8 mouse cellular contexts compared by ENCODE assay signal in the genomic region with DNA sequence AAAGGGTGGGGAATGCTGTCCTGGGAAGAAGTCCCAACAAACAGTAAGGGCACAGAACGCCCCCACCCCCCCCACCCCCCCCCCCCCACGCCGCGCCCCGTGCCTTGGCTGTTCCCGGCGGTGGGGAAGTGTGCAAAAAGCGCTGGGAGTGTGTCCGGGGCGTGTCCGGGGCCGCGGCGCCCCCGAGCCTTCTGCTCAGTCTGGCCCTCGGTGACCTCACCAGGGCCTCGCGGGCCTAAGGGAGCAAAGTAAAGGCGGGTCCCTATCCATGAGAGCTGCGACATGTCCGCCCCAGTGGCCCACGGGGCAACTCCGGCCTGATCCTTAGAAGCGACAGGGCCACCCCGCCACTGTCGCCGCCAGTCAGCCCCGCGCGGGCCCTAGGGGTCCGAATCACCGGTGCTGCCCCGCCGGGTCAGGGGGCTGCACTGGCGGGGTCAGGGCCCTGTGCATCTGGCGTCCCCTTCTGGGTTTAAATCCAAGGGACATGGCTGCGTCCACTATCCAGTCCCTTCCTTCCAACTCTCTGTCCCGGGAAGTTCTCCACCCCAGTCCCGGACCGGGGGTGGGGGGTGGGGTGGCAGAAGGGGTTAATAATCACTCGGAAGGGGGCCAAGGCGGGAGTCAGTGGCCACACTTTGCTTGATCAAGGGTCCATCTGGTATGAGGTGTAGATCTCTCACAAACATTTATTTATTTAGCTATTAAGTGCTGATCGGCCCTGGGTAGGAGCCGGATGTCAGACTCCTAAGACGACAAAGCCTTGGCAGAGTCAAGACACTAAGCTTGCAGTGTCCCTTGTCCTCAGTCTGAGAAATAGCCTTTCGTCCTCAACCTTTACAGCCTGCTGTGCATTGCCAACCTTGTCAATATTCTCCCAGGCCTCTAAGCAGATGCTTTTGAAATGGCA. TPM values are rescaled to one million over a fixed set of nuclear protein-coding genes. Genes with fewer than 3 reads are reported as not detected.
DNase-seq lines count a peak whose midpoint lies in the region; ATAC-seq and TF ChIP-seq lines count a peak whose summit lies in the region.

A gene (minus strand): TSS at position 14 of the 910 bp plus-strand sequence.

- peaks cover 13% of the 10 kb centered on the region; the same call in 1 of the 2 replicates for H3K4me1 ChIP-seq in forebrain, postnatal 0 days (ENCODE audit: insufficient read depth)
- H3K4me1 ChIP-seq in hindbrain, embryonic 10.5 days (replicated peaks): peaks cover 53% of the 10 kb centered on the region

- peak; percentile 81 for DNase-seq in MN1 (ENCODE audit: low spot score)
- DNase-seq in cerebellum, adult 11-12 months: peak; percentile 32
- no peak for DNase-seq in forebrain, postnatal 0 days
- DNase-seq in hindbrain, embryonic 10.5 days (ENCODE audit: low spot score): peak; percentile 77
- DNase-seq in layer of hippocampus, postnatal 14 days (ENCODE audit: low spot score in 2 of 2): peak in 1 of 2 experiments; percentile 36
- peak; percentile 87 for DNase-seq in lung, postnatal 14 days
- DNase-seq in ovary, postnatal 14 days (ENCODE audit: low spot score): peak; percentile 67
- peak; percentile 61 for DNase-seq in urinary bladder, adult 2 months (ENCODE audit: low spot score)

- TF ChIP-seq CTCF in forebrain, postnatal 0 days (IDR thresholded peaks at IDR 0.05; ENCODE audit: low read depth): no peak

- WGBS in forebrain, postnatal 0 days: 7% methylated on average over 37 of the region's 46 CpGs
- 1% methylated on average over 41 of the region's 46 CpGs for WGBS in hindbrain, embryonic 10.5 days

- peak within 1 kb of the TSS; percentile 78 for H3K4me3 ChIP-seq in forebrain, postnatal 0 days (ENCODE audit: low read depth, low read length)
- H3K4me3 ChIP-seq in hindbrain, embryonic 10.5 days: peak within 1 kb of the TSS; percentile 88

- H3K9me3 ChIP-seq in forebrain, postnatal 0 days (ENCODE audit: low read length): no peaks in the 10 kb centered on the region
- H3K9me3 ChIP-seq in hindbrain, embryonic 10.5 days: 0 out of 2 replicates have a peak, but pooled peaks cover 2% of the 10 kb centered on the region

- ATAC-seq in forebrain, postnatal 0 days: peak; percentile 42

- peak within 1 kb of the TSS; percentile 66 for H3K27ac ChIP-seq in forebrain, postnatal 0 days (ENCODE audit: low read depth, low read length)
- H3K27ac ChIP-seq in hindbrain, embryonic 10.5 days: peak within 1 kb of the TSS; percentile 98

- no peaks in the 10 kb centered on the region; the same call in 1 of the 2 replicates for H3K27me3 ChIP-seq in forebrain, postnatal 0 days (ENCODE audit: insufficient read depth, low read length)
- H3K27me3 ChIP-seq in hindbrain, embryonic 10.5 days (ENCODE audit: insufficient read depth, poor library complexity, severe bottlenecking): no peaks in the 10 kb centered on the region

- H3K36me3 ChIP-seq in forebrain, postnatal 0 days (ENCODE audit: insufficient read depth): no peaks in the 10 kb centered on the region
- no peaks in the 10 kb centered on the region for H3K36me3 ChIP-seq in hindbrain, embryonic 10.5 days

- H3K9ac ChIP-seq in forebrain, postnatal 0 days: peak within 1 kb of the TSS; percentile 82

- H3K4me2 ChIP-seq in forebrain, postnatal 0 days (ENCODE audit: low read depth): peak within 1 kb of the TSS; percentile 89

RNA-seq across cellular contexts. Expression of the gene that starts here (rescaled TPM):
- 7.8 and 8.4 TPM in 2 replicates for total RNA-seq in forebrain, postnatal 0 days (2014; rRNA removed)
- 3.1 and 4.7 TPM in 2 replicates for polyA plus RNA-seq in forebrain, postnatal 0 days (2015; fragmentation: Nextera tagmentation; extraction: Ambion mirVana)
- polyA plus RNA-seq in hindbrain, embryonic 10.5 days (2016; fragmentation: Nextera tagmentation; extraction: Ambion mirVana): 10.0 and 10.1 TPM in 2 replicates
- total RNA-seq in layer of hippocampus, postnatal 14 days (2021): 10 to 100 TPM; 28.0 to 29.4 TPM
- polyA plus RNA-seq in urinary bladder, adult 2 months (2012; rRNA removed): 6.1 and 7.6 TPM in 2 replicates
